Mouse (Mus musculus) layer of hippocampus, adult 9-10 months (tissue): ENCODE measurements around the gene Itga6.
"Not testable (repeated sequence)": the region's sequence is repeated elsewhere in the genome, so short reads cannot be mapped to it uniquely, and the experiment has no call there.

Source experiments
- DNase-seq: peaks from one replicate; pipeline ENCODE4 v3.0.0; 2022; ENCODE audit warnings: low spot score

Itga6 gene

DNA sequence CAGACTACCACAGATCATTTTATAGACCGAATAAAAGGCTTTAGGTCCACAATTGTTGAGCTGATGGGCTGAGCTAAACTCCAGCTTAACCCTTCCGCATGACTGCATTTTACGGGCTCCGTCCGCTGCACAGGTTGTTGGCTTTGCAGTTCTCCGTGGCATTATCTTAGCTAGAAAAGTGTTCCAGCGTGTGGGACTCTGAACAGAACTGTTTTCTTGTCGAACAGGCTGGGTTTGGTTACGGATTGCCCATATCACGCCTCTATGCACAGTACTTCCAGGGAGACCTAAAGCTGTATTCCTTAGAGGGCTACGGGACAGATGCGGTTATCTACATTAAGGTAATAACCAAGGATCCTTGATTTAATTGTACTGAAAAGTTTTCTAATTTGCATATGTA lies 152.0 kb downstream of the Itga6 start:
- DNase-seq, result no peak

DNA sequence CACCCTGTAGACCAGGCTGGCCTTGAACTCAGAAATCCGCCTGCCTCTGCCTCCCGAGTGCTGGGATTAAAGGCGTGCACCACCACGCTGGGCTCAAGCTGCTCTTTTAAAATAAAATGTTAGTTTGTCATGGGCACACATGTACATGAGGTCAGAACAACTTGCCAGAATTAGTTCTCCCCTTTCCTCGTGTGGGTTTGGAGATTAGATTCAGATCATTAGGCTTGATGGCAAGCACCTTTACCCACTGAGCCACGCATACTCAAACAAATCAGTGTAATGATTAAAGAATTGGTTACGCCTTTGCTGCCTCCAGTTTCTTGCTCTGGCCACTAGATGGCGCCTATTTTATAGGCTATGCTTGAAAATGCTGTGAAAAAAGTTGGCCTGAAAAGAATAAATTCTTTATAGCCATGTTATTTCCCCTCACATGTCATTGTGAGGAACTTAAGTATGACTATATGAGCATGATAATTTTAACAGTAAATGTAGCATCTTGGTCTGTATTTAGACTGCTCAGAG lies 153.0 kb downstream of the Itga6 start:
- DNase-seq, result peak; percentile 38

DNA sequence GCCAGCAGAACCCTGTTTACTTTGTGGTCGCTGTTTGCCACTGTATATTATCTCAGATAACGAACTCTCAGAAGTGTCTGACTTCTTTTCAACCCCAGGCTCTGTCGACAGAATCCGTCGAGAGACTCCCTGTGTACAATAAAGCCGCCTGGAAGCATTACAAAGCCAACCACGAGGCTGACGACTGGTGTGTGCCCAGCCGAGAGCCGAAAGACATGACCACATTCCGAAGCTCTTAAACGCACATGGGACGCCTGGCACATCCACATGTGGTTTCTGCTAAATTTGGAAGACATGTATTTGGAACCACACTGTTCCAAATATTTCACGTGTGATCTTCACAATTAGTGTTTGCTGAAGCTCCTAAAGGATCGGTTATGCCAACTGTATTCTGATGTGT lies 154.5 kb downstream of the Itga6 start:
- no peak for DNase-seq

DNA sequence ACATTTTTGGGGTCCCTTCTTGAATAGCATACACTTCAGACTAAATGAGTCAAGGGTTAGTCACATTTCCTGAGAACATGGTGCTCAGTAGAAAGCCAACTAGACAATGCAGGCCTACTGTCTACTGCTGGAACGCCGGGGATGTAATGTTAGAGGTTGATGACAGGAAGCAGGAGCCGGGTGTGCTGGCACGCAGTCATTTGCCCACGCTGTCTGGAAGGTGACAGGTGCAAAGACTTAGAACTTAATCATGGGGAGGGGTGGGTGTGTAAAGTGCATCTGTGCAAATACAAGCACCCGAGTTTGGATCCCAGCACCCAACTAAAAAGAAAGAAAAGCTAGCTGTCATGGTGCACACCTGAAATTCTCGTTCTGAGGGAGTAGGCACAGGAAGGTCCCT lies 159.7 kb downstream of the Itga6 start:
- no peak for DNase-seq

DNA sequence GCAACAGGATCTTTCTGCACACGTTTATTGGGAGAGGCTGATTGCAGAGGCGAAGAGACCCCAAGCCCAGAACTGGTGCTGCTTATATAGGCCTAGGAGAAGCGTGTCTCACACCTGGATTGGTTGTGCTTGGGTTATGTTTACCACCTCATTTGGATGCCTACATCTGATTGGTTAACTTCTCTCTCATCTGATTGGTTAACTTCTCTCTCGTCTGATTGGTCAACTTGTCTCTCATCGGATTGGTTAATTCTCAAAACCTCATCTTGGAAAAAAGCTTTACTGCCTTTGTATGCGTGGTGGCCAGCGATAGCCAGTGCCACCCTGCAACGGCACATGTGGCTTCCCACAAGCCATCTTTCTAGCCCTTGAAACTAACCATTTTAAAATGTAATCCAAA lies 160.9 kb downstream of the Itga6 start:
- DNase-seq, result not testable (repeated sequence)
